Mouse (Mus musculus) MEL (cell line): Measurements from ENCODE around the gene Msi2.

Source experiments
- CTCF ChIP-seq, 3 experiments: IDR thresholded peaks in 2 of 3; conservative IDR thresholded peaks in 1 of 3; 2 replicates each; pipeline ENCODE4 v1.5.1; 2011 to 2012; ENCODE audit warnings: low read length in 3 of 3, low read depth in 2 of 3, mild to moderate bottlenecking in 2 of 3, improper control_type of control experiment in 1 of 3, inconsistent platforms in 1 of 3, mixed read lengths in 1 of 3, moderate library complexity in 1 of 3; ENCODE audit not compliant: control insufficient read depth in 1 of 3, insufficient read depth in 1 of 3, poor library complexity in 1 of 3, severe bottlenecking in 1 of 3
- ELF1 ChIP-seq: IDR thresholded peaks from 2 replicates; pipeline ENCODE4 v1.6.1; 2014; ENCODE audit warnings: low read depth, mild to moderate bottlenecking, inconsistent platforms, low read length, improper control_type of control experiment, moderate library complexity
- EP300 ChIP-seq, 2 experiments: IDR thresholded peaks; 2 replicates each; pipeline ENCODE4 v1.6.1; 2011; ENCODE audit warnings: improper control_type of control experiment in 2 of 2, low read length in 2 of 2, low read depth in 1 of 2, mild to moderate bottlenecking in 1 of 2
- HCFC1 ChIP-seq: IDR thresholded peaks from 2 replicates; pipeline ENCODE4 v1.6.1; 2012; ENCODE audit warnings: low read depth, mild to moderate bottlenecking, inconsistent platforms, low read length, improper control_type of control experiment, moderate library complexity
- MAX ChIP-seq: IDR thresholded peaks from 2 replicates; pipeline ENCODE4 v1.6.1; 2011; ENCODE audit warnings: low read length, improper control_type of control experiment
- POLR2A ChIP-seq, 2 experiments: IDR thresholded peaks; 2 replicates each; pipeline ENCODE4 v1.6.1; 2011 to 2012; ENCODE audit warnings: low read length in 2 of 2, mild to moderate bottlenecking in 2 of 2, control low read depth in 1 of 2, improper control_type of control experiment in 1 of 2, low read depth in 1 of 2, moderate library complexity in 1 of 2; ENCODE audit not compliant: control insufficient read depth in 1 of 2, insufficient read depth in 1 of 2, poor library complexity in 1 of 2
- TBP ChIP-seq: IDR thresholded peaks from 2 replicates; pipeline ENCODE4 v1.8.0; 2011; ENCODE audit warnings: low read depth, low read length, improper control_type of control experiment

GRCm38 (mm10) chr11:88610809-88611208 is 107.5 kb downstream of the Msi2 start:
- TF ChIP-seq TBP (no peak), CTCF (IDR thresholded peaks at IDR 0.05 in 2 of 3, conservative IDR thresholded peaks at IDR 0.05 in 1 of 3; ENCODE audit: control insufficient read depth in 1 of 3, insufficient read depth in 1 of 3, low read depth in 2 of 3, low read length in 3 of 3, poor library complexity in 1 of 3, severe bottlenecking in 1 of 3) (no peak), MAX (no peak), HCFC1 (no peak), ELF1 (no peak), EP300 (IDR thresholded peaks at IDR 0.05; ENCODE audit: low read depth in 1 of 2, low read length in 2 of 2) (no peak), POLR2A (IDR thresholded peaks at IDR 0.05; ENCODE audit: control insufficient read depth in 1 of 2, insufficient read depth in 1 of 2, low read depth in 1 of 2, low read length in 2 of 2, poor library complexity in 1 of 2) (no peak)
